Mouse (Mus musculus): ENCODE measurements at regions not wholly inside any gene's neighbourhood (a gene's known extent, or its start where the extent isn't known, plus 50 kb on each side); places are given as distances from the start of the nearest gene placed in this dataset.

GRCm38 (mm10) chr15:61506361-61506897, 583.6 kb upstream of the A1bg start:
- ATAC-seq: no peak

GRCm38 (mm10) chr15:61503436-61503835, 580.6 kb upstream of the A1bg start:
- ATAC-seq: no peak

DNA sequence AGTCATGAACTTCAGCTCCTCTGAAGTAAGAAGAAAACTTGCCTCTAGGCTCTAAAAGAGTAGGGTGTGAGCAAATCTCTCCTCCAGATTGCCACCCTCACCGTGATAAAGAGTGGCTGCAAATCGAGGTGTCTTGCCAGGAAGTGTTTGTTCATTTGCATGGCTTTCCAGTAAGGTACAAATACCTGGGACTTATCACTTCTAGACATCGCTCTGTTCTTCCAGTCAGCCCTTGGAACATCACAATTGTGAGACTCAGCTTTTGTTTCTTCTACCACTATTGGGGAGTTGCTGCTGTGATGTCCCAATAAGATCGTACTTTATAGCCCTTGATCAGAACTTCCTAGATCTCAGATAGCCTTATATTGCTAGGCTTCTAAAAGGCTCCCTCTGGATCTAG, 566.9 kb upstream of the A1bg start:
- ATAC-seq: no peak

- ATAC-seq: peak; percentile 71
Observed at GRCm38 (mm10) chr15:61481861-61482260, 559.0 kb upstream of the A1bg start.

- ATAC-seq: no peak
Observed at GRCm38 (mm10) chr15:61473900-61474299, 551.1 kb upstream of the A1bg start.

DNA sequence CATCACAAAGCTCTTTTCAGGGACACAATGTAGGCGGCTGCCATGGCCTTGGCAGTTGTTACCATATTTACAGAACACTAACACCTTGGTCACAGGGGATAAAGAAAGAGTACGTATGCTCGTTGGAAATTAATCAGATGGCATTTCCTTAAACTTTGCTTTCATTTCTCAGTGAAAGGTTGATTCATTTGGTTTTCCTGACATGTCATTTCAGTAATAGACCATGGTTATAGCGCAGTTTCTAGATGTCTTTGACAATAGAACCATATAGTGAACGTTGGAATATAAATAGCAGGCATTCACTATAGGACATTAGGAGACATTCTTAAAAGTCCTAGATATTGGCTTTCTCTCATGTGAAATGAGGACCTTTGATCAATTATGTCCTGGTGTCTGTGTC, 532.2 kb upstream of the A1bg start:
- ATAC-seq: peak; percentile 23

GRCm38 (mm10) chr15:61454350-61454671, 531.5 kb upstream of the A1bg start:
- no peak for ATAC-seq

DNA sequence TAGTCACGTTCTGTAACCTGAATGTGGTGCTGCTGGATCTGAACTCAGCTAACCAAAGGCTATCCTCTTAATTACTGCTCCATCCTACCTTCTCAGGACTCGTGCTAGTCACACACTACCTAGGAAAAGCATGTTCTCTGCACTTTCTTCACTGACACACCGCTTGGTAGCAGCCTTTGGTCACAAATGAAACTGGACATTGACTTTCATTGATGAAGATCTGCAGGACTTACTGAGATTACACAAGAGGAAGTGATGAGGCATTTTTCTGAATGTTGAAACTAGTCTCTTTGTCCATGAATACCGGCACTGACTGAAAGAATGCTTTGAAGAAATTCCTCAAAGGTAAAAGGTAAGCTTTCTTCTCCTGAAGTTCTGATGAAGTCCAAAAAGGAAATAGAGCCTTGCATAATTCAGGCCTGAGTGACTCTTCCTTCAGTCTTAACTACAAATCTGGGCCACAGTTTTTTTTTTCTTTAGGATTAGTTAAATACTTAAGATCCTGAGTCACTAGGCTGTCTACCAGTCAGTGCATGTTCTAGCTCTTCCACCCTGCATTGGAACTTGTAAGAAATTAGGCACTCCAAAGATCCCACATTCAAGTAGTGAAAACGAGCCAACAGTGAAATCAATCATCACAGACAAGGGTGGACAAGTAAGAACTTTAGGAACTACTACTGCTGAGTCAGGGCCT, 531.0 kb upstream of the A1bg start:
- no peak for ATAC-seq

GRCm38 (mm10) chr15:61450217-61450616, 527.4 kb upstream of the A1bg start:
- no peak for ATAC-seq

DNA sequence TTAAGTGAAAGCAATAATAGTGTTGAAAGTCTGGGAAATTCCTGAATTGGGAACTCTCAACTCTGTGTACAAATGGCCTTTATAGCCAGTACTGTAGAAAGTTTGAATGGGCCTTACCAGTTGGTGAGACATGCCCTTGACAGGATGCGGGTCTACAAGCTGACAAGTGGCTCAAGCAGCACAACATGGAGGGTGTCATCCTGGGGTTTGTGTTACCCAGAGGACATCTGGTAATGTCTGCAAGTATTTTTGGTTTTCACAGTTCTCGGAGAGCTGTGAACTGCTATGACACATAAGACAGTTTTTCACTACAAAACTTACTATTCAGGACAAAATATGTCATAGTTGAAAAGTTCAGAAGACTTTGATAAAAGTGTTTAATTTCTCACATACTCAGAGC, 525.7 kb upstream of the A1bg start:
- no peak for ATAC-seq

DNA sequence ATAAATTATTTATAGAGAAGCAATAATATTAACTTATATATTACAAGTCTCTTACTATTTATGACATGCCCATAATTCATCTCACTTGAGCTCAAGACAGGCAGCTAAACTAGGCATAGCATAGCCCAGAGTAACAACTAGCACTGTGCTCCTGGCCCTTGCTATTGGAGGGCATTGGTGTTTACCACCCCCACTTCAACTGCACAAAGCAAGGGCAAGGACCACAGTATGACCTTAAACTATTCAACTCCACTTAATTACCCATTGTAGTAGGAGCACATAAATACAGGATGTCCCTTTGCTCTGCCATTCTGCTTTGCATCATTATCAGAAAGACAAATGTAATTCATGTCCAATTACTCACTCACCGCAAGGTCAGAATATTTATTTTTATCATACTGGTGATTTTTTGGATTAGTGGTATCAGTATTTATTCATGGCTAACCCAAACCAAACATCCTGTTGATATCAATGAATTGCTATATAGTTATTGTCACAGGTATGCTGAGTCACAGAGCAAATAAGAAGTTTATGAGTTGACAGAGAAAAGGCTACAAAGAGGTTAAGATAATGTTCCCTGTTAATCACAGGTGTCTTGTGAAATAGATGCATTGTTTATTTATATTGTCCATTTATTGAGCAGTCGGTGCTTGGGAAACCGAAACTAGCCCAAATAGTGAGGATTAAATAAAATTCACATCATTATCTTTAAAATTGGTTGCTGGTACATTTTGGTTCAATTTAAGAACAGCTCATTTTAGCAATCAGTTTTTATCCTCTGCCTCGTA, 523.4 kb upstream of the A1bg start:
- ATAC-seq: no peak

- ATAC-seq: peak; percentile 25
Observed at GRCm38 (mm10) chr15:61441734-61442398, 519.1 kb upstream of the A1bg start.

DNA sequence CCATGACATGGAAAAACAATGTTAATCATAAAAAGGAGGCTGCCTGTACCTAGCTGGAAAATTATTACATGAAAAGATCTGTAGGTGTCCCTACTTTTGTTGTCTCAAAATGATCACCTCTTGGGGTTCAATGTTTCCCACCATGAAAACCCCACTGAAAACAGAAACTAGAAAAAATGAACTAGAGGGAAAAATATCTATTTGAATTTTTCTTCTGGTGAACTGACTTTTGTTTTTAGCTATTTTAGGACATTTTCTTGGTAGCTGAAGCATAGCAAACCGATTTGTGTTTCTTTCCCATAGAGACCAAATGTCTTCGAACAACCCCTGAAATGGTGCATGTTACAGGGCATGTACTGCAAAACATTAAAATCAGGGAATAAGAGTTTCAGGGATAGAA, 518.2 kb upstream of the A1bg start:
- ATAC-seq: no peak

DNA sequence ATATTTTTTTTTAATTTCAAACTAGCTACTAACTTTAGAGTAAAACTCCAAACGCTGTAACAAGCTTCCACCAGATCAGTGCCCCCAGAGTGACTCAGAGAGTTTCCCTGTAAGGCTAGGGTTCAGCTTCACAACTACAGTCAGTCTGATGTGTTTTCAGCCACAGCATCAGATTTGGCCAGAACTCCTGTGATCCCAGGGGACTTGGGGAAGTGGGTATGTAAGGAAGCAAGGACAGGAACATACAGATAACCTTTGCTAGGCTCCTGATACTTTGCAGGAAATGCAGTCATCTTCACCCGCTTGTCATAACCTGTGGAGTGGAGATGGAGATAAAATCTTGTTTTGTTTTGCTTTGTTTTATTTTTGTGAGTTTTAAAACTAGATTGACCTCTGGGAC, 517.5 kb upstream of the A1bg start:
- ATAC-seq: peak; percentile 17

DNA sequence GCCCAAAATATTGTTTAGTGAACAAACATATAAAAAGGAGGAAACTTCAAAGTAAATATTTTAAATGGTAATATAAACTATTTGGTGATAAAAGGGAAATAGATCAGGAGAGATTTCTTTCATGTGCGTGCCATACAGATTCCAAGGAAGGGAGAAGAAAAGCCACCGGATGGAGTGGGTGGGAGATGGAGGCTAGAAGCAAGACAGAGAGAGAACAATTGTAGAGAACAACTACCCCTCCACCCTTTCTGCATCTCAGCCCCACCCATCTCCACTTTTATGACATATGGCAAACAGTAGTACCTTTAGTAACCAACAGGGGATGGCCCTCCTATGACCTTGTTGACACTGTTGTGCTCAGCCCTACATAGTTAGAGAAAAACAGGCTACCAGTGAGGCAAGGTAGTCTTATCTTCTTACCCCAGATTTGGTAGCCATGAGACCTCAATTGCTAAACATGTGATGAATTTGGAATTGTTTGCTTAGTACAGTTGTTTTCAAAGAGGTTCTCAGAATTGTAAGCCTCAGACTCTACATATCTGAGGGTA, 516.9 kb upstream of the A1bg start:
- ATAC-seq: peak; percentile 80

DNA sequence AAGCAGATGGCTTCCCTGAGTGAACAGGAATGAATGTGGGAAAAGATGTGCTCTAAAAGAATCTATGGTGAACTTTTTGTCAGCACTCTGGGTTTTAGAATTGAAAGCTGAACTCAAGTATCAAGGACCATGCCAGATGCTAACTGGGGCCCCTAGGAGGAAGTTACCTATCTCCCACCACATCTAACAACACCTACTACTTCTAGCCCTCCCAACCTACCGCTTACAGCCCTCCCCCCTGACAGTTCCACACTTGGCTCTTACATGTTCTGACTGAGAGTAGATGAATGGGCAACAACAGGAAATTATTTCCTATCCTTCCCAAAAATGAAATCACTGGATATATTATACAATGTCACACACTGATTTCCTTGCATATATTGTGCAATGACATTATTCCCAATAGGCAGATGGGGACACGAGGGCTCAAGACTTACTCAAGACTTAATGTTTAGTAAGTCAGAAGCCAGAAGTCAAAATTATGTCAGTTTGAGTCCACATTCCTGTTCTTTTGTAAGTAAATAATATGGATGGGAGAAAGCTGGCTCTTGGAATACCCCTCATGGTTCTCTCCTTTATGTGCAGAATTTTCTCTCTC, 506.1 kb upstream of the A1bg start:
- peak; percentile 61 for ATAC-seq

- peak; percentile 62 for ATAC-seq
Observed at GRCm38 (mm10) chr15:61422989-61423388, 500.2 kb upstream of the A1bg start.

DNA sequence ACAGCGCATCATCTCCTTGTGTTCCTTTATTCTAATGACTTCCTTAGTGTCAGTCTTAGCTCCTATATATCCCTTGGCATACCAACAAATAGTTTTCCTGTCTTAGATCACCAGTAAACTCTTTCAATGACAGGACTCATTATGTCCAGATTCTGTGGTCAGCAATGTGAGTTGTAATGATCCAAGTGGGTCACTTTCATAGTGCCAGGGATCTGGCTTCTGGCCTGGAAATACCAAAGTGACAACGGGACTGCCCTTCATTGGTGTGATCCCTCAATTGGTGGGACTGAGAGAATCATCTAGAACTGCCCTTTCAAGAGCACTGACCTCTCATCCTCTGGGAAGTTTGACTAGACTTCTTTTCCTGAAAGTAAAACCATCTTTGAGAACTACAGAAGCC, 494.7 kb upstream of the A1bg start:
- ATAC-seq: no peak

DNA sequence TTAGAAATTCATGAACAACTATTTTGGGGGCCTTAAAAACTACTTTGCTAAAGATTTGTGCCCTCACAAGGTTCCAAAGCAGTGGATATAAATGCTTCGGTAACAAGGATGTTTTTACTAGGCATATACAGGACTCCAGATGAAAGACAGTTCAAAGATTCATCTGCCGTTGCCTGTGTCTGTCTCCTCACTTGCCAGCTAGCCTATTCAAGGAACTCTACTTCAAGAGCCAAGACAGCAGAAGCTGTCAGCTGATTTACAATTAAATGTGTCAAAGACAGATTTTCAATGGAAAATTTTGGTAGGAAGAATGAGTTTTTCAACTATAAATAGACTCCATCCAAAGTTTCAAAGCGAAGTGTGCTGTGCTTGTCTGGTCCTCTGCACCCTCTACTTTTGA, 494.0 kb upstream of the A1bg start:
- no peak for ATAC-seq

DNA sequence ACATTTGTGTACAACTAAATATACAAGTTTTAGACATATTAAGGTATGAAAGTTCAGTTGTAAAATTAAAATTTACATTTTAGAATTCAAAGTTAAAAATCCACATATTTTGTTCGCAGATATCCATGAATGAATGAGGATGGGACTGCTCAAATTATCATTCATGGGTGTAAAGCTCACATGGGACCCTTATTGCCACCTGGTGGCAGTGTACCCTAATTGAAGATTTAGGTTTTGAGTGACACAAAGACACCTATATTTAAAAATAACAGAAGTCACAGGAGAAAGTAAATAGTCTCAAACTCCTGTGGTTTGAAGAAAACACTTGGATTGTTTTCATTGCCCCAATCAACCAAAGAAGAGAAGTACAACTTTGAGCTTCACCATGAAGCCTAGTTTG, 492.8 kb upstream of the A1bg start:
- peak; percentile 63 for ATAC-seq

DNA sequence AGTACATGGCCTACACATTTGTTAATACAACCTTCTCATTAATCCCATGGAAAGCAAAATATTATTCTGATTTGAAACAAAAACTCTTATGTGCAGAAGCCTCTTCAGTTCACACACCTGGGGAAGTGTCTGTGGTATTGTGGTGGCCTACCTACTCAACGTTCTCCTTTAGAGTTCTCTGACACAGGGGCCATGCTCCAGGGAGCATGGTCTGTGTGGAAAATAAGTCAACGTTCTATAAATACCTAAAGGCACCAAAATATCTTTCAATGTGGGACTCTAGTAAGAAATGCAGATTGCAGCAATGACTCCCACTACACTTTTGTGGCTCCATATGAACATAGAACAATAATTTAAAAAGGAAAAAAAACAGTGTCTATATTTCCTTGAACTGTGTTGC, 489.0 kb upstream of the A1bg start:
- no peak for ATAC-seq

DNA sequence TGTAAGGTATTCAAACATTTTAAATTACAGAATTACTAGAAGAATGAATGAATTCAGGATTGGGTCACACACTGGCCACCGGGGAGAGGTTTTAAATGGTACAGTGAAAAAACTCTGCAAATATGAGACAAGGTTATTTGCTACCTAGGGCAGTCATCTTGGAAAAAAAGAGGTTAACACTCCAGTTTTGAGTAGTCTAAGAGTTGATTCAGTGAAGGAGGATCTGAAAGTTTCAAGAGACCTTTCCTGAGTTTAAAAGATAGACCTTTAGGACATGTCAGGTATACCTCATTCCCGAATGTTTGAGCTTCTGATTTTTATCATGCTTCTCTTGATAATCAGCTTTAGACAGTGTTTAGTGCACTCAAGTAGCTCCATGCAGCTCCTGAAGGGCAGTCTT, 488.0 kb upstream of the A1bg start:
- no peak for ATAC-seq

DNA sequence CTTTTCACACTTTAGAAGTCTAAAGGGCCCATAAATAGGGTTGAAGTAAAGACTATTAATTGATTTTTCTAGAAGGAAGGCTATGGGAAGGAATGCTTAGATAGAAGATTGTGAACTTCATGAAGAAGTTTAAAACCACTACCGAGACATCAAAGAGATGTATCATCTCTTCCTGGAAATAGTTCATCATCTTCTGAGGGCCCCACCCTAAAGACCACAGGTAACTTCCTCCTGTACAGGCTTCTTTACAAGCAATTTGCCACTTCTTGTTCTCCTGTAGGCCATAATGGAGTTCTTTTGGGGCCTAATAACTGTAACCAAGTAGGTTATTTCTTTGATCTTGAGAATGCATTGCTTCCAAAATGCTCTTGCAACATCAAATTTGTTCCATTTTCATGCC, 485.8 kb upstream of the A1bg start:
- peak; percentile 89 for ATAC-seq

Measured in activated CD4-positive, CD25-positive, alpha-beta regulatory T cell, adult 4 months (primary cell).